ENCODE assay signal across 8 mouse cellular contexts in the genomic region with DNA sequence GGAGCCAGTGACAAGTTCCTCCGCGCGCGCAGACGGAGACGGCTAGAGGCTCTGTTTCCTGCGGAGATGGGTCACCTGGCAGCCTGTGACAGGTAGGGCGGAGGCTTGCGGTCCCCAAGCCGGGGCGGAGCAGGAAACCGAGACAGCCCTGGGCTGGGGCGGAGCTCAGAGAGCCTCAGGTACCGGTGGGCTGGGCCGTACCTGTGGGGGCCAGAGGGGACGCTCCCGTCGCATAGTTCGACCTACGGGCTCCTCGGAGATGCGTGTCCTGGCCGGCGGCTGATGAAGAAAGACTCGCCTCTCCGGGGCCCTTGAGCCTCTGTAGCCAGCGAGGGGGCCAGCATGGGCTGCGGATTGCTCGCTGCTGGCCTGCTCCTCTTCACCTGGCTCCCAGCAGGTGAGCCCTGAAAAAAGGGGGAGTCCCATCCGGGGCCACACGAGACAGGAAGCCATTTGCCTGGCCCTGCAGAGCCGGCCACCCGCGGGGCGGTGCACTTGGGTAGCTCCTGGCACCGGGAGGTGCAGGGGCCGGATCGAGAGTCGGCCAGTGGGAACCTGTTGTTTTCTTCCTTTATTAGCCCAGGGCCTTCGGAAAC. TPM values are rescaled to one million over a fixed set of nuclear protein-coding genes. Genes with fewer than 3 reads are reported as not detected.
DNase-seq lines count a peak whose midpoint lies in the region; ATAC-seq lines count a peak whose summit lies in the region.

A gene (plus strand): TSS at position 161 of the 596 bp plus-strand sequence.

- H3K27ac ChIP-seq in heart, embryonic 11.5 days (ENCODE audit: low read depth, low read length), result no peak within 1 kb of the TSS
- no peak within 1 kb of the TSS for H3K27ac ChIP-seq in intestine, embryonic 15.5 days
- H3K27ac ChIP-seq in neural tube, embryonic 15.5 days (replicated peaks), result no peak within 1 kb of the TSS

- H3K4me1 ChIP-seq in heart, embryonic 11.5 days (ENCODE audit: control insufficient read depth, insufficient read depth, low read length), result no peaks in the 10 kb centered on the region
- H3K4me1 ChIP-seq in intestine, embryonic 15.5 days (replicated peaks), result no peaks in the 10 kb centered on the region
- H3K4me1 ChIP-seq in neural tube, embryonic 15.5 days, result peaks cover 8% of the 10 kb centered on the region

- peak within 1 kb of the TSS; percentile 34 for H3K4me3 ChIP-seq in heart, embryonic 11.5 days (ENCODE audit: low read depth, low read length)
- peak within 1 kb of the TSS; percentile 50 for H3K4me3 ChIP-seq in intestine, embryonic 15.5 days (replicated peaks)
- peak within 1 kb of the TSS; percentile 44 for H3K4me3 ChIP-seq in neural tube, embryonic 15.5 days (replicated peaks)

- peak within 1 kb of the TSS; percentile 1; the same call in 1 of the 2 replicates for H3K9ac ChIP-seq in heart, embryonic 11.5 days (ENCODE audit: low read depth, low read length)
- peak within 1 kb of the TSS; percentile 48 for H3K9ac ChIP-seq in intestine, embryonic 15.5 days
- peak within 1 kb of the TSS; percentile 50 for H3K9ac ChIP-seq in neural tube, embryonic 15.5 days (replicated peaks)

- H3K36me3 ChIP-seq in heart, embryonic 11.5 days (ENCODE audit: control insufficient read depth, insufficient read depth, low read length), result no peaks in the 10 kb centered on the region
- H3K36me3 ChIP-seq in intestine, embryonic 15.5 days, result no peaks in the 10 kb centered on the region
- no peaks in the 10 kb centered on the region for H3K36me3 ChIP-seq in neural tube, embryonic 15.5 days

- H3K9me3 ChIP-seq in heart, embryonic 11.5 days (replicated peaks; ENCODE audit: control insufficient read depth, low read length), result no peaks in the 10 kb centered on the region
- H3K9me3 ChIP-seq in intestine, embryonic 15.5 days, result no peaks in the 10 kb centered on the region
- H3K9me3 ChIP-seq in neural tube, embryonic 15.5 days (replicated peaks), result no peaks in the 10 kb centered on the region

- DNase-seq in heart, adult 11 months, result no peak
- peak; percentile 25 for DNase-seq in embryo, embryonic 11 days
- DNase-seq in lung, adult 18-20 months, result peak; percentile 78 to 83
- DNase-seq in left cerebral cortex, postnatal 14 days (ENCODE audit: low spot score in 2 of 2), result no peak
- no peak for DNase-seq in MN1 (ENCODE audit: low spot score)

- peak within 1 kb of the TSS; percentile 64 for H3K4me2 ChIP-seq in heart, embryonic 11.5 days
- H3K4me2 ChIP-seq in intestine, embryonic 15.5 days (replicated peaks), result peak within 1 kb of the TSS; percentile 70
- H3K4me2 ChIP-seq in neural tube, embryonic 15.5 days, result peak within 1 kb of the TSS; percentile 85

- intact Hi-C loops in left cerebral cortex, postnatal 14 days (cut with DNase I), result no loop called here

- 2% methylated on average over 40 of the region's 40 CpGs for WGBS in heart, embryonic 11.5 days (ENCODE audit: insufficient replicate concordance)
- WGBS in intestine, embryonic 15.5 days, result under 1% methylated on average over 40 of the region's 40 CpGs
- 2% methylated on average over 38 of the region's 40 CpGs for WGBS in neural tube, embryonic 15.5 days

- peaks cover 22% of the 10 kb centered on the region for H3K27me3 ChIP-seq in heart, embryonic 11.5 days (ENCODE audit: control insufficient read depth, insufficient read depth, low read length)
- H3K27me3 ChIP-seq in intestine, embryonic 15.5 days (replicated peaks), result peaks cover 5% of the 10 kb centered on the region; the same call in 1 of the 2 replicates
- peaks cover 28% of the 10 kb centered on the region for H3K27me3 ChIP-seq in neural tube, embryonic 15.5 days (replicated peaks)

- ATAC-seq in heart, embryonic 11.5 days (replicated peaks; ENCODE audit: insufficient number of reproducible peaks, low FRiP score, low TSS enrichment), result no peak
- peak; percentile 96 for ATAC-seq in intestine, embryonic 15.5 days
- peak; percentile 76 for ATAC-seq in neural tube, embryonic 15.5 days (ENCODE audit: low FRiP score)

RNA-seq across cellular contexts. Expression of the gene that starts here (rescaled TPM):
- 0.25 TPM in 1 of 2 replicates, not detected in the other for polyA plus RNA-seq in heart, embryonic 11.5 days (2014; fragmentation: Nextera tagmentation; extraction: Ambion mirVana)
- polyA plus RNA-seq in intestine, embryonic 15.5 days (2015; fragmentation: Nextera tagmentation; extraction: Ambion mirVana), result 6.6 and 7.3 TPM in 2 replicates
- 0.37 and 1.7 TPM in 2 replicates for polyA plus RNA-seq in neural tube, embryonic 15.5 days (2015; fragmentation: Nextera tagmentation; extraction: Ambion mirVana)
- under 1 TPM; 0.26 to 0.42 TPM for total RNA-seq in left cerebral cortex, postnatal 14 days (2021)

Comparison
In these comparisons a context has a peak if more than half of its experiments do, and no peak if none do; other contexts are left out.
1. DNase-seq: peak in embryo, embryonic 11 days (single experiment) and lung, adult 18-20 months (2 of 2); none in heart, adult 11 months (single experiment), left cerebral cortex, postnatal 14 days (0 of 2) and MN1 (single experiment).
2. Peak in every context shown above with its lines, with median percentiles within 50 percentile points of each other: H3K4me2 ChIP-seq, H3K4me3 ChIP-seq and H3K9ac ChIP-seq.